Mouse (Mus musculus) ES-E14 (cell line): ENCODE results near the gene Abcg4.

Experiments
- CHD2 ChIP-seq: IDR thresholded peaks from 2 replicates; pipeline ENCODE4 v1.6.1; 2014; ENCODE audit warnings: mild to moderate bottlenecking, low read depth, low read length, inconsistent platforms
- HCFC1 ChIP-seq: IDR thresholded peaks from 2 replicates; pipeline ENCODE4 v1.6.1; 2012; ENCODE audit warnings: low read length, inconsistent platforms, borderline replicate concordance; ENCODE audit not compliant: insufficient read depth
- MAFK ChIP-seq: IDR thresholded peaks from 2 replicates; pipeline ENCODE4 v1.6.1; 2014; ENCODE audit warnings: mild to moderate bottlenecking, low read depth, low read length, inconsistent platforms; ENCODE audit not compliant: insufficient read depth
- ZC3H11A ChIP-seq: IDR thresholded peaks from 2 replicates; pipeline ENCODE4 v1.6.1; 2012; ENCODE audit warnings: low read depth, mild to moderate bottlenecking, inconsistent platforms, low read length, borderline replicate concordance
- ZNF384 ChIP-seq: IDR thresholded peaks from 2 replicates; pipeline ENCODE4 v1.6.1; 2012; ENCODE audit warnings: low read depth, low read length, inconsistent platforms

DNA sequence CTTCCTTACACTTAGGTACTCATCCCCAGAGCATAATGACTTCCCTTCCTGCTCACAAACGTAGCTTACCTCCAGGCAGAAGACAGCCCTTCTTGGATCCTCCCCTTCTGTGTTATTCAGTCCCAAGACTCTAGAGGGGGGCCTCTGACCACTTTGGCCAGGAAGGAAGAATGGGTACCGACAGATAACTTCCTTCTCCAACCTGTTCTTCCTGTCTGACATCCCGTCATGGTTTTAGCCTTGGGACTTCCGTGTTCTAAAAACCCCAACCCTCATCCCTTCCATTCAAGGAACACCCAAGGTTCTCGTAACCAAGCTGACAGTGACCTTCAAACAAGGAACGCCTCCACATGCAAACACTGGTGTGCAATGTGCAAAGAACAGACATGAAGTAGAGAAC, 20.0 kb downstream of the Abcg4 start, which contains the start of gene Nlrx1:
- TF ChIP-seq MAFK (no peak), ZC3H11A (no peak), CHD2 (no peak), HCFC1 (no peak), ZNF384 (no peak)
